Mouse (Mus musculus): ENCODE results near the gene 6330403K07Rik. TPM values are rescaled to one million over a fixed set of nuclear protein-coding genes. Genes with fewer than 3 reads are reported as not detected.

6330403K07Rik gene
- 10 to 100 TPM in 1 of 2 experiments, 1 to 10 TPM in 1; 9.7 to 19.9 TPM for total RNA-seq (2021)
- long read RNA-seq, experiment 1, transcript 6330403K07Rik-201 (2 exons, 1,494 nt): major isoform, 32 of 33 reads
- long read RNA-seq, experiment 1, partial matches to known transcripts: 0 of 33 reads
- long read RNA-seq, experiment 1, other reads (novel, unspliced or antisense): 1 of 33 reads
- long read RNA-seq, experiment 2, transcript 6330403K07Rik-201 (2 exons, 1,494 nt): major isoform, 15 of 16 reads
- long read RNA-seq, experiment 2, partial matches to known transcripts: 1 of 16 reads
- long read RNA-seq, experiment 2, other reads (novel, unspliced or antisense): 0 of 16 reads

- peak; percentile 43 for DNase-seq
Observed at GRCm38 (mm10) chr11:71033163-71033761, at the start of gene 6330403K07Rik. 6330403K07Rik (minus strand) TSS chr11:71033513.

DNA sequence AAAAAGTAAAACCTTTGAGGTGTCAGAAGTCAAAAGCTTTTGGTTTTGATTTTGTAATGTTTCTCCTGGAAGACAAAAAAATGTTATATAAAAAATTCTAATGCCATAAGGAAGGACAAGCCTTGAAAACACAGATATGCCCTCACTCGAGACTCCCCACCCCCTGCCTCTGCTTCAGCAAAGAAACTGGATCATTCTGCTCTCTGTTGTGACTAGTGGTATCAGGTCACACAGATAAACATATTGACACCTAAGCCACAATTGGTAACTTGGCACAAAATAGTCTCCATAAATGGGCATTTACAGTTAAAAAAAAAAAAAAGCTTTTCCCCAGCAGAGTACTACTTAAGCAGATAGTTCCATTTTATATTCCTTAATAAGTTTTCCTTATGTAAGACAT lies 43.0 kb upstream of the 6330403K07Rik start:
- DNase-seq: no peak

DNA sequence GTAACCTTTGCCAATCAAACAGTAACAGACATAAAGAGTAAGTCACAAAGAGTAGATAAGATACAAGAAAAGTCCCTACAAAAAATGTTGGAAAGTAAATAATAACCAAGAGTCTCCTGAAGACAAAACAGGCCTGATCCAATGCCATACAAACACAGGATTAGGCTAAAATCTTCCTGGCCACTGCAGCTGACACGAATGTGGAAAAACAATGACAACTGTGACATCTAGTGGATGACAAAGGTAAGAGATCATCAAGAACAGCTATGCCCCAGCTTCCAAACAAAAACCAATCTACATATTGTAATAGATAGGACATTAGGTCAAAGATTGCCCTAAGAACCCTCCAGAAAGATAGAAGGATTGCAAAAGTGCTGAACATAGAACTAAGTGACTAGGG lies 19.2 kb upstream of the 6330403K07Rik start:
- DNase-seq: peak; percentile 10

- DNase-seq: no peak
Observed at GRCm38 (mm10) chr11:71039526-71040298, 6.4 kb upstream of the 6330403K07Rik start.

- no peak for DNase-seq
Observed at GRCm38 (mm10) chr11:71032491-71033162, 686 bp downstream of the 6330403K07Rik start.

DNA sequence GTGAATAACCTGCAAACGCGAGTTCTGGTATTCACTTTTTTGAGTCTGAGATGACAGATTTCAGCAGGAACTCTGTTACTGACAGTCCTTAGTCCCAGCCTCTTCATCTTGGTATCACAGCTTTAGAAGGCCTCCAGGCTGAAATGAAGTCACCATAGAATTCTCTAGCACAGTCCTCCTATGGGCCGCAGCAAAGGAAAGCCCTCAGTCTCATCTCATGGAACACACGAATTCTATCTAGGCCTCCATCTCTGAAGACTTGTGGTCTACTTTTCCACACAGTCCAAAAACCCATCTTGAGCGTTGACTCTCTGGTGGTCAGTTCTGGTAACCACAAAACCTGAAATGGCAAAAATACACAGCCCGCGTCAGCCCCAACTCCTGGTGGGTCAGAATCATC lies 1.2 kb downstream of the 6330403K07Rik start:
- DNase-seq: no peak

GRCm38 (mm10) chr11:71029403-71030118 lies 3.8 kb downstream of the 6330403K07Rik start:
- no peak for DNase-seq

GRCm38 (mm10) chr11:71028280-71028679 lies 5.0 kb downstream of the 6330403K07Rik start:
- DNase-seq: peak; percentile 10

GRCm38 (mm10) chr11:71019201-71020068 lies 13.9 kb downstream of the 6330403K07Rik start, which contains the start of the genes Mis12 and Derl2:
Mis12 (plus strand) TSS chr11:71019611.
Derl2 (minus strand) TSS chr11:71019841.
- DNase-seq: peak; percentile 98

DNA sequence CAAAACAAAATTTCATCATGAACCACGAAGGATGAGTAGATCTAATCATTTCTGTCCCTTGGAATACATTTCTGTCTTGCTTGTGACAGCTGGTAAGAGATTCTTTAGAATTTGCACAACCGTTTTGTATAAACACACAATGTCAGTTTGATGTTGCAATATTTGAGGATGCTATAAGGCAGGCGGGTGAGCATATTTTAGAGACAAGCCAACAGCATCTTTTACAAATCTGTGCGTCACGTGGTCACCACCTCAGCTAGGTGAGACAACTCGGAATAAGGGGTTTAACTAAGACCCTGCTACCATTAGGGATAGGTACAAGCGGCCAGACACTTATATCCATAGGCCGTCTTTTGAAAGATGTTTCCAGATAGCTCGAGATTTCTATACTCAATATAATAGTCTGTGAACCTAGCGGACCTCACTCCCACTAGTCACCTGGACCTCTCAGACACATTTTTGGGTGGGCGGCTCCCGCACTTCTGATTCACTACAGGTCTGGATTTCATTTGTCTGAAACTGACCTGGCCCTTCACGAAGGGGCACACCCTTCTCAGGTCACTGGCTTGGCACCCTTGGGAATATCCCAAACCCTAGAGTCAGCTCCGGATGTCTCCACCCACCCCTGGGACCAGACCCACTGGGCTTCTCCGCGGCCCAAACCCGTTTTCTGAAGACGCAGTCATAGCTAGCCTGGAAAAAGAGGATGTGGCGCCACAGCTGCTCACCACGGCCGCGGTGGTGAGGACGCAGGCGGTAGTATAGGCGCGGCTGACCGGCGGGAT lies 14.7 kb downstream of the 6330403K07Rik start:
- DNase-seq: no peak

DNA sequence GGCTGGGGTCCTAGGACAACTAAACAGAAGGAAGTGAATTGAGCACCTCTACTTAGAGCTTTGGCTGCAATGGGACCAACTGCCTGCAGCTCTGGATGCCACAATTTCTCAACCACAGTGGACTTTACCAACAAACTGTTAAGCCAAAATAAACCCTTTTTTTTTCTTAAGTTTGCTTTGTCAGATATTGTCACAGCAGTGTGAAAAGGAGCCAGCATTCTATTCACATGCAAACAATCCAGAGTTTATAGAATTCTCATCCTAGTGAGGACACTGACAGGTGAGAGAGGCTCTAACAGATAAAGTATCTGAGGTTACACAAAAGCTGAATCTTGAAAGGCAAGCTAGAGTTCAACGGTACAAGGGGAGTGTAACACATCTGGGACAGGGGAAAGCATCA lies 16.3 kb downstream of the 6330403K07Rik start:
- DNase-seq: no peak

DNA sequence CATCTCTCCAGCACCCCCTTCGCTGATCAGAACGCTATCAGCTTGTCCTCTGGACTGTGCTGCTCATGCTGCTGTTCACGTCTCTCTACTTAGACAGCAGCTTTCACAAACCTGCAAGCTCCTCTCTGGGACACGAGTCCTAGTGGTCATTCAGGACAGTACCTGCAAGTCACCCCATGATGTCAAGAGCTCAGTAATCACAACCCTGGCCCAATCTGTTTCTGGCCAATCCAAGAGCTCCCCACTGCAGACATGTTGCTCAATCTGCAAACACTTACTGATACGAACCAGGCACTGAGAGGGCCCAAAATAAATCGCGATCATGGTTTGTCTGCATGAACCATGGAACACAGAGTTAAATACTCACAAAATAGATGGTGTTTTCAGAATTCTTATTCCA lies 20.6 kb downstream of the 6330403K07Rik start:
- DNase-seq: no peak

DNA sequence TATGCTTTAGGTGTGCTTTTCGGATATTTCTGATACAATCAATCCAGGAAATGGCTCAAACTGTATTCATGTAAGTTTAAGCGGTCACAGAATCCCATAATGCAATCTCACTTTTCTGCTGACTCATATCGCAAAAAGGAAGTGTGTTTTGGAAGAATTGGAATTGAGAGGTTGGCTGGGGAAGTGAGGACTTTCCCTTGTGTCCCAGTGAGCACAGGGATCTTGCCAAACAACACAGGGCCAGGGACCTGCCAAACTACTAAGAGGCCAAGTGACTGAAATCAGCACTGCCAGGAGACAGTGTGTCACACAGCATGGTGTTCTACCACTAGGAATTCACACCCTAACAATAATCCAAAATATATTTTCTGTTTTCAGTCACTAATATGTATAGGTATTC lies 25.0 kb downstream of the 6330403K07Rik start:
- peak; percentile 57 for DNase-seq

GRCm38 (mm10) chr11:71007831-71008230 lies 25.5 kb downstream of the 6330403K07Rik start:
- no peak for DNase-seq

DNA sequence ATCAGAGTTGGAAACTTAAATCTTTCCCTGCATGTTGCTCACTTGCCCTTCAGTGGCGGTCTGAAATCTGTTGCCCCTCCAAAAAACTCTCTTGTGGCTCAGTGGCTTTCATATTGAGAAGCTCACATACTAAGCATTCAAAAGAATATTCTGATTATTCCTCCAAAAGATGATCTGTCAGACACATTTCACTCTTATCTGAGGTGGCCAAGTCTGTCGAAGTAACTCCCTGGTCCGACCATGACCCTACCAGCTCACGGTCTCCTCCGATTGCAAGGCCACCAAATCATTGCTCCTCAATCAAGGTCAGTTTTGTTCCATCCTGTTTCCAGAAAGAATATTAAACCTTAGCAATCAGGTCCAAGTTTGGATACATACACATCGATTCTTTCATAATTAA lies 26.3 kb downstream of the 6330403K07Rik start:
- peak; percentile 19 for DNase-seq

- no peak for DNase-seq
Observed at GRCm38 (mm10) chr11:71005046-71005445, 28.3 kb downstream of the 6330403K07Rik start.

GRCm38 (mm10) chr11:71004316-71004773 lies 29.0 kb downstream of the 6330403K07Rik start, which contains the start of gene Dhx33:
Dhx33 (minus strand) TSS chr11:71004437.
- peak; percentile 98 for DNase-seq

GRCm38 (mm10) chr11:71003611-71004315 lies 29.6 kb downstream of the 6330403K07Rik start:
- no peak for DNase-seq

DNA sequence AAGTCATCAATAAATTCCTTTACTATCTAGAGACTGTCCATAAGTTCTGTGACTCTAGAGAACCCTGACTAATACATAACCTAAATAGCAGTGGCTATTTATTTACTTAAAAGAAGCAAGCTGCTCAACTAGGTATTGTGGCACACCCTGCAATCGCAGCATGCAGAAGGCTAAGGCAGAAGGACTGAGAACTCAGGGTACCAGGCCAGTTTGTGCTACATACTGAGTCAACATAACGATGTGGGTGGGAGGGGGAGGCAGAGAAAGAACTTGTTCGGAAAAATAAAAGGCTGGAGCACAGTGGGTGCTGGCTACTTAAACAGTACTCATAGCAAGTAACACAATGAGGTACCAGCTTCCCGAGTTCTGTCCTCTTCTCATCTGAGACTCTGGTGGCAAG lies 32.1 kb downstream of the 6330403K07Rik start:
- DNase-seq: no peak
